Mouse (Mus musculus) megakaryocyte, embryonic 14.5 days (primary cell): ENCODE measurements at regions not wholly inside any gene's neighbourhood (a gene's known extent, or its start where the extent isn't known, plus 50 kb on each side); places are given as distances from the start of the nearest gene placed in this dataset.

Experiments used
- H3K27me3 ChIP-seq: replicated peaks from 2 replicates; pipeline ENCODE3; 2012; ENCODE audit warnings: inconsistent platforms
- H3K36me3 ChIP-seq: replicated peaks from 2 replicates; pipeline ENCODE3; 2012; ENCODE audit warnings: low read length, inconsistent platforms, mixed read lengths
- H3K4me1 ChIP-seq: 2 replicates; pipeline ENCODE4 v1.6.1; 2012; ENCODE audit warnings: inconsistent platforms
- H3K4me3 ChIP-seq: replicated peaks from 2 replicates; pipeline ENCODE3; 2012; ENCODE audit warnings: moderate library complexity, mild to moderate bottlenecking, inconsistent platforms
- H3K9me3 ChIP-seq: 2 replicates; pipeline ENCODE4 v1.6.1; 2012; ENCODE audit warnings: inconsistent platforms
- FLI1 ChIP-seq: IDR thresholded peaks from 2 replicates; pipeline ENCODE4 v1.6.1; 2012; ENCODE audit warnings: low read length, inconsistent platforms, mixed read lengths
- GATA1 ChIP-seq: IDR thresholded peaks from 3 replicates; pipeline ENCODE4 v1.6.1; 2012; ENCODE audit warnings: mixed read lengths, low read length, inconsistent platforms, borderline replicate concordance

- Histone ChIP-seq H3K4me1 (peaks cover 21% of the 10 kb centered on the region), H3K4me3 (no peak overlapping the region), H3K9me3 (peaks cover 4% of the 10 kb centered on the region; the same call in 1 of the 2 replicates), H3K36me3 (peaks cover 2% of the 10 kb centered on the region), H3K27me3 (no peaks in the 10 kb centered on the region)
- TF ChIP-seq GATA1, result no peak
- TF ChIP-seq FLI1, result no peak
These were observed 82.2 kb downstream of the Rap2a start for GRCm38 (mm10) chr14:120560416-120560815.

- no peak overlapping the region for H3K4me3 ChIP-seq
- H3K27me3 ChIP-seq, result no peaks in the 10 kb centered on the region
- peaks cover 2% of the 10 kb centered on the region for H3K36me3 ChIP-seq
- peaks cover 4% of the 10 kb centered on the region; the same call in 1 of the 2 replicates for H3K9me3 ChIP-seq
- H3K4me1 ChIP-seq, result peaks cover 23% of the 10 kb centered on the region
- TF ChIP-seq FLI1, result no peak
- TF ChIP-seq GATA1, result no peak
These were observed 82.7 kb downstream of the Rap2a start for GRCm38 (mm10) chr14:120560987-120561386.

- no peak for TF ChIP-seq GATA1
These were observed 88.7 kb downstream of the Rap2a start for GRCm38 (mm10) chr14:120566945-120567344.

GRCm38 (mm10) chr14:120568054-120568453 lies 89.8 kb downstream of the Rap2a start:
- TF ChIP-seq GATA1 (no peak), FLI1 (no peak)
- H3K36me3 ChIP-seq, result no peaks in the 10 kb centered on the region
- no peaks in the 10 kb centered on the region for H3K9me3 ChIP-seq
- H3K4me3 ChIP-seq, result no peak overlapping the region
- no peaks in the 10 kb centered on the region for H3K27me3 ChIP-seq
- H3K4me1 ChIP-seq, result peaks cover 57% of the 10 kb centered on the region

More at GRCm38 (mm10) chr14:120566945-120567344, 88.7 kb downstream of the Rap2a start:
- no peaks in the 10 kb centered on the region for H3K27me3 ChIP-seq
- H3K4me3 ChIP-seq, result no peak overlapping the region
- peaks cover 49% of the 10 kb centered on the region for H3K4me1 ChIP-seq
- H3K9me3 ChIP-seq, result no peaks in the 10 kb centered on the region
- no peaks in the 10 kb centered on the region for H3K36me3 ChIP-seq

GRCm38 (mm10) chr14:120572238-120572637 lies 94.0 kb downstream of the Rap2a start:
- no peak for TF ChIP-seq GATA1
- TF ChIP-seq FLI1, result no peak
- Histone ChIP-seq H3K4me3 (peak overlapping the region; percentile 88), H3K9me3 (no peaks in the 10 kb centered on the region), H3K36me3 (no peaks in the 10 kb centered on the region), H3K4me1 (peaks cover 54% of the 10 kb centered on the region), H3K27me3 (no peaks in the 10 kb centered on the region)

GRCm38 (mm10) chr14:120575202-120575601 lies 97.0 kb downstream of the Rap2a start:
- Histone ChIP-seq H3K4me1 (peaks cover 49% of the 10 kb centered on the region), H3K36me3 (no peaks in the 10 kb centered on the region), H3K4me3 (no peak overlapping the region), H3K27me3 (no peaks in the 10 kb centered on the region), H3K9me3 (no peaks in the 10 kb centered on the region)
- no peak for TF ChIP-seq GATA1
- no peak for TF ChIP-seq FLI1

GRCm38 (mm10) chr14:120578352-120579080 lies 100.3 kb downstream of the Rap2a start:
- TF ChIP-seq FLI1 (no peak), GATA1 (no peak)
- no peaks in the 10 kb centered on the region for H3K27me3 ChIP-seq
- H3K4me3 ChIP-seq, result no peak overlapping the region
- no peaks in the 10 kb centered on the region for H3K36me3 ChIP-seq
- H3K4me1 ChIP-seq, result peaks cover 50% of the 10 kb centered on the region
- H3K9me3 ChIP-seq, result no peaks in the 10 kb centered on the region

- TF ChIP-seq FLI1, result no peak
- TF ChIP-seq GATA1, result no peak
These were observed 105.6 kb downstream of the Rap2a start for GRCm38 (mm10) chr14:120583807-120584206.

GRCm38 (mm10) chr14:120592191-120592590 lies 113.9 kb downstream of the Rap2a start:
- Histone ChIP-seq H3K36me3 (peaks cover 5% of the 10 kb centered on the region), H3K4me1 (peaks cover 28% of the 10 kb centered on the region), H3K27me3 (no peaks in the 10 kb centered on the region), H3K9me3 (peaks cover 6% of the 10 kb centered on the region), H3K4me3 (no peak overlapping the region)
- no peak for TF ChIP-seq GATA1
- no peak for TF ChIP-seq FLI1

More at GRCm38 (mm10) chr14:120583807-120584206, 105.6 kb downstream of the Rap2a start:
- H3K27me3 ChIP-seq, result no peaks in the 10 kb centered on the region
- H3K36me3 ChIP-seq, result no peaks in the 10 kb centered on the region
- H3K4me1 ChIP-seq, result peaks cover 82% of the 10 kb centered on the region
- H3K4me3 ChIP-seq, result no peak overlapping the region
- H3K9me3 ChIP-seq, result no peaks in the 10 kb centered on the region

GRCm38 (mm10) chr14:120600414-120600935 lies 122.2 kb downstream of the Rap2a start:
- Histone ChIP-seq H3K4me1 (peaks cover 36% of the 10 kb centered on the region), H3K27me3 (peaks cover 2% of the 10 kb centered on the region), H3K4me3 (no peak overlapping the region), H3K9me3 (peaks cover 9% of the 10 kb centered on the region; the same call in 1 of the 2 replicates), H3K36me3 (no peaks in the 10 kb centered on the region)
- TF ChIP-seq FLI1 (no peak), GATA1 (no peak)

GRCm38 (mm10) chr14:120601510-120601909 lies 123.3 kb downstream of the Rap2a start:
- H3K9me3 ChIP-seq, result peaks cover 9% of the 10 kb centered on the region; the same call in 1 of the 2 replicates
- no peak overlapping the region for H3K4me3 ChIP-seq
- H3K4me1 ChIP-seq, result peaks cover 37% of the 10 kb centered on the region
- H3K36me3 ChIP-seq, result no peaks in the 10 kb centered on the region
- H3K27me3 ChIP-seq, result peaks cover 2% of the 10 kb centered on the region
- no peak for TF ChIP-seq GATA1
